Mouse (Mus musculus): Measurements from ENCODE around the gene Grk3. TPM values are rescaled to one million over a fixed set of nuclear protein-coding genes. Genes with fewer than 3 reads are reported as not detected.

Gene Grk3
- total RNA-seq, 1 experiment = 4.2 TPM

- Histone ChIP-seq H3K36me3 (ENCODE audit: control insufficient read depth, insufficient read depth, low read length, poor library complexity, severe bottlenecking) (no peaks in the 10 kb centered on the region), H3K9me3 (ENCODE audit: control insufficient read depth, insufficient read depth, low read depth, low read length) (no peaks in the 10 kb centered on the region), H3K9ac (ENCODE audit: insufficient read depth, low read depth, low read length, poor library complexity, severe bottlenecking) (no peak overlapping the region), H3K4me3 (ENCODE audit: insufficient read depth in 1 of 2, low read depth in 1 of 2, low read length in 2 of 2, poor library complexity in 1 of 2, severe bottlenecking in 1 of 2) (no peak overlapping the region), H3K27ac (ENCODE audit: insufficient read depth, low read depth, low read length, poor library complexity, severe bottlenecking) (no peak overlapping the region), H3K4me1 (ENCODE audit: control insufficient read depth in 2 of 2, insufficient read depth in 2 of 2, low read length in 2 of 2, poor library complexity in 1 of 2) (no peaks in the 10 kb centered on the region)
- TF ChIP-seq HCFC1 (IDR thresholded peaks at IDR 0.05; ENCODE audit: borderline replicate concordance, insufficient read depth, low read length) (no peak), ZNF384 (IDR thresholded peaks at IDR 0.05; ENCODE audit: low read depth, low read length) (no peak), CHD2 (IDR thresholded peaks at IDR 0.05; ENCODE audit: low read depth, low read length) (no peak), MAFK (IDR thresholded peaks at IDR 0.05; ENCODE audit: insufficient read depth, low read depth, low read length) (no peak), ZC3H11A (IDR thresholded peaks at IDR 0.05; ENCODE audit: borderline replicate concordance, low read depth, low read length) (no peak)
- DNase-seq (ENCODE audit: low read depth, low spot score) = no peak
- in situ Hi-C loops (cut with MboI; ENCODE audit: low sequenced_read_pairs in 2 of 2, unreplicated experiment in 2 of 2) = no loop called here
Measured at GRCm38 (mm10) chr5:112925422-112925821, 90.2 kb downstream of the Grk3 start.

GRCm38 (mm10) chr5:112924806-112925205 is 90.8 kb downstream of the Grk3 start:
- H3K9ac ChIP-seq (ENCODE audit: insufficient read depth, low read depth, low read length, poor library complexity, severe bottlenecking) = no peak overlapping the region
- TF ChIP-seq MAFK (IDR thresholded peaks at IDR 0.05; ENCODE audit: insufficient read depth, low read depth, low read length) (no peak), ZNF384 (IDR thresholded peaks at IDR 0.05; ENCODE audit: low read depth, low read length) (no peak), ZC3H11A (IDR thresholded peaks at IDR 0.05; ENCODE audit: borderline replicate concordance, low read depth, low read length) (no peak), CHD2 (IDR thresholded peaks at IDR 0.05; ENCODE audit: low read depth, low read length) (no peak), HCFC1 (IDR thresholded peaks at IDR 0.05; ENCODE audit: borderline replicate concordance, insufficient read depth, low read length) (no peak)
- no peak overlapping the region for H3K27ac ChIP-seq (ENCODE audit: insufficient read depth, low read depth, low read length, poor library complexity, severe bottlenecking)
- H3K9me3 ChIP-seq (ENCODE audit: control insufficient read depth, insufficient read depth, low read depth, low read length) = no peaks in the 10 kb centered on the region
- H3K4me1 ChIP-seq (ENCODE audit: control insufficient read depth in 2 of 2, insufficient read depth in 2 of 2, low read length in 2 of 2, poor library complexity in 1 of 2) = no peaks in the 10 kb centered on the region
- in situ Hi-C loops (cut with MboI; ENCODE audit: low sequenced_read_pairs in 2 of 2, unreplicated experiment in 2 of 2) = no loop called here
- DNase-seq (ENCODE audit: low read depth, low spot score) = no peak
- no peak overlapping the region for H3K4me3 ChIP-seq (ENCODE audit: insufficient read depth in 1 of 2, low read depth in 1 of 2, low read length in 2 of 2, poor library complexity in 1 of 2, severe bottlenecking in 1 of 2)
- H3K36me3 ChIP-seq (ENCODE audit: control insufficient read depth, insufficient read depth, low read length, poor library complexity, severe bottlenecking) = no peaks in the 10 kb centered on the region

DNA sequence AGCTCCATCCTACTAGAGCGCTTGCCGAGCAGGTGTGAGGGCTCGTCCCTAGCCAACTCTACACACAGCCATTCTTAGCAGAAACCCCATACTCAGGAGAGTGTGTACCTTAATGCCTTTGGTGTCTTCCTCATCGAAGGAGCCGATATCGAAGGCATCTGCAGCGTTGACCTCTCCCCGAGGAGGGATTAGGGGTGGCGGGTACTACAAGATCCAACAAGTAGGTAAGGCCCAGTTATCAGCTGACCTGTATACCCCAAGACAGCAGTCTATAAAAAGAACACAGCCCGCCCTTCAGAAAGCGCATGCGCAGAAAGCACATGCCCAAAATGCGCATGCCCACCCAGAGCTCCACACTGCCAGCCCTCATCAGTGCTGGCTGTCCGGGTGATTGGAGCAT is 91.8 kb downstream of the Grk3 start:
- no peak overlapping the region for H3K9ac ChIP-seq (ENCODE audit: insufficient read depth, low read depth, low read length, poor library complexity, severe bottlenecking)
- H3K4me1 ChIP-seq (ENCODE audit: control insufficient read depth in 2 of 2, insufficient read depth in 2 of 2, low read length in 2 of 2, poor library complexity in 1 of 2) = no peaks in the 10 kb centered on the region
- DNase-seq (ENCODE audit: low read depth, low spot score) = no peak
- no peak for TF ChIP-seq CHD2 (IDR thresholded peaks at IDR 0.05; ENCODE audit: low read depth, low read length)
- no peak for TF ChIP-seq MAFK (IDR thresholded peaks at IDR 0.05; ENCODE audit: insufficient read depth, low read depth, low read length)
- TF ChIP-seq HCFC1 (IDR thresholded peaks at IDR 0.05; ENCODE audit: borderline replicate concordance, insufficient read depth, low read length) = no peak
- TF ChIP-seq ZNF384 (IDR thresholded peaks at IDR 0.05; ENCODE audit: low read depth, low read length) = no peak
- TF ChIP-seq ZC3H11A (IDR thresholded peaks at IDR 0.05; ENCODE audit: borderline replicate concordance, low read depth, low read length) = no peak
- no peak overlapping the region for H3K27ac ChIP-seq (ENCODE audit: insufficient read depth, low read depth, low read length, poor library complexity, severe bottlenecking)
- no peak overlapping the region for H3K4me3 ChIP-seq (ENCODE audit: insufficient read depth in 1 of 2, low read depth in 1 of 2, low read length in 2 of 2, poor library complexity in 1 of 2, severe bottlenecking in 1 of 2)
- H3K36me3 ChIP-seq (ENCODE audit: control insufficient read depth, insufficient read depth, low read length, poor library complexity, severe bottlenecking) = no peaks in the 10 kb centered on the region
- no peaks in the 10 kb centered on the region for H3K9me3 ChIP-seq (ENCODE audit: control insufficient read depth, insufficient read depth, low read depth, low read length)
- in situ Hi-C loops (cut with MboI; ENCODE audit: low sequenced_read_pairs in 2 of 2, unreplicated experiment in 2 of 2) = no loop called here

DNA sequence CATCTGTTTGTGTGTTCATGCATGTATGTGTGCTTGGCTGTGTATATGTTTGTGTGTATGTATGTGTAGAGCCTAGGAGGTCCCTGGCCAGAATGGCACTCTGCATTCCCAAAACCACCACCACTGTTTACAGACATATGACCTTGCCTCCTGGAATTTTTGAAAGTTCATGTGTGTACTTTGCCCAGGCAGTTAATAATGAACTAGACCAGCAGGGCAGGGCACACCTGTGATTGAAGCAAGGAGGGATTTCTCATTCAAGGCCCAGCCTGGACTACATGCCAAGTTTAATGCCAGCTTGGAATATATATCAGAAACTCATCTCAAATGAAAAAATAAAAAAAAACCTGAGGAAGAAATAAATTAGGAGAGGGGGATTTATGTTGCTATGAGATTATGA is 93.7 kb downstream of the Grk3 start:
- Histone ChIP-seq H3K4me3 (ENCODE audit: insufficient read depth in 1 of 2, low read depth in 1 of 2, low read length in 2 of 2, poor library complexity in 1 of 2, severe bottlenecking in 1 of 2) (no peak overlapping the region), H3K4me1 (ENCODE audit: control insufficient read depth in 2 of 2, insufficient read depth in 2 of 2, low read length in 2 of 2, poor library complexity in 1 of 2) (no peaks in the 10 kb centered on the region), H3K36me3 (ENCODE audit: control insufficient read depth, insufficient read depth, low read length, poor library complexity, severe bottlenecking) (no peaks in the 10 kb centered on the region), H3K9ac (ENCODE audit: insufficient read depth, low read depth, low read length, poor library complexity, severe bottlenecking) (no peak overlapping the region), H3K9me3 (ENCODE audit: control insufficient read depth, insufficient read depth, low read depth, low read length) (no peaks in the 10 kb centered on the region), H3K27ac (ENCODE audit: insufficient read depth, low read depth, low read length, poor library complexity, severe bottlenecking) (no peak overlapping the region)
- TF ChIP-seq MAFK (IDR thresholded peaks at IDR 0.05; ENCODE audit: insufficient read depth, low read depth, low read length) (no peak), CHD2 (IDR thresholded peaks at IDR 0.05; ENCODE audit: low read depth, low read length) (no peak), ZC3H11A (IDR thresholded peaks at IDR 0.05; ENCODE audit: borderline replicate concordance, low read depth, low read length) (no peak)
- DNase-seq (ENCODE audit: low read depth, low spot score) = no peak
- in situ Hi-C loops (cut with MboI; ENCODE audit: low sequenced_read_pairs in 2 of 2, unreplicated experiment in 2 of 2) = no loop called here

GRCm38 (mm10) chr5:112910381-112910780 is 105.2 kb downstream of the Grk3 start:
- DNase-seq (ENCODE audit: low read depth, low spot score) = no peak
- no peak overlapping the region for H3K4me3 ChIP-seq (ENCODE audit: insufficient read depth in 1 of 2, low read depth in 1 of 2, low read length in 2 of 2, poor library complexity in 1 of 2, severe bottlenecking in 1 of 2)
- no peak overlapping the region for H3K27ac ChIP-seq (ENCODE audit: insufficient read depth, low read depth, low read length, poor library complexity, severe bottlenecking)
- TF ChIP-seq MAFK (IDR thresholded peaks at IDR 0.05; ENCODE audit: insufficient read depth, low read depth, low read length) (no peak), CHD2 (IDR thresholded peaks at IDR 0.05; ENCODE audit: low read depth, low read length) (no peak), HCFC1 (IDR thresholded peaks at IDR 0.05; ENCODE audit: borderline replicate concordance, insufficient read depth, low read length) (no peak), ZC3H11A (IDR thresholded peaks at IDR 0.05; ENCODE audit: borderline replicate concordance, low read depth, low read length) (no peak), ZNF384 (IDR thresholded peaks at IDR 0.05; ENCODE audit: low read depth, low read length) (no peak)
- H3K4me1 ChIP-seq (ENCODE audit: control insufficient read depth in 2 of 2, insufficient read depth in 2 of 2, low read length in 2 of 2, poor library complexity in 1 of 2) = no peaks in the 10 kb centered on the region; a peak in 1 of 4 replicates
- H3K9ac ChIP-seq (ENCODE audit: insufficient read depth, low read depth, low read length, poor library complexity, severe bottlenecking) = no peak overlapping the region
- no peaks in the 10 kb centered on the region; the same call in 1 of the 2 replicates for H3K36me3 ChIP-seq (ENCODE audit: control insufficient read depth, insufficient read depth, low read length, poor library complexity, severe bottlenecking)
- 0 out of 2 replicates have a peak, but pooled peaks cover 1% of the 10 kb centered on the region for H3K9me3 ChIP-seq (ENCODE audit: control insufficient read depth, insufficient read depth, low read depth, low read length)
- in situ Hi-C loops (cut with MboI; ENCODE audit: low sequenced_read_pairs in 2 of 2, unreplicated experiment in 2 of 2) = no loop called here
